Mouse (Mus musculus): Measurements from ENCODE around the gene Ccnt2.
"Not testable (repeated sequence)": the region's sequence is repeated elsewhere in the genome, so short reads cannot be mapped to it uniquely, and the experiment has no call there.

Ccnt2 gene

DNA sequence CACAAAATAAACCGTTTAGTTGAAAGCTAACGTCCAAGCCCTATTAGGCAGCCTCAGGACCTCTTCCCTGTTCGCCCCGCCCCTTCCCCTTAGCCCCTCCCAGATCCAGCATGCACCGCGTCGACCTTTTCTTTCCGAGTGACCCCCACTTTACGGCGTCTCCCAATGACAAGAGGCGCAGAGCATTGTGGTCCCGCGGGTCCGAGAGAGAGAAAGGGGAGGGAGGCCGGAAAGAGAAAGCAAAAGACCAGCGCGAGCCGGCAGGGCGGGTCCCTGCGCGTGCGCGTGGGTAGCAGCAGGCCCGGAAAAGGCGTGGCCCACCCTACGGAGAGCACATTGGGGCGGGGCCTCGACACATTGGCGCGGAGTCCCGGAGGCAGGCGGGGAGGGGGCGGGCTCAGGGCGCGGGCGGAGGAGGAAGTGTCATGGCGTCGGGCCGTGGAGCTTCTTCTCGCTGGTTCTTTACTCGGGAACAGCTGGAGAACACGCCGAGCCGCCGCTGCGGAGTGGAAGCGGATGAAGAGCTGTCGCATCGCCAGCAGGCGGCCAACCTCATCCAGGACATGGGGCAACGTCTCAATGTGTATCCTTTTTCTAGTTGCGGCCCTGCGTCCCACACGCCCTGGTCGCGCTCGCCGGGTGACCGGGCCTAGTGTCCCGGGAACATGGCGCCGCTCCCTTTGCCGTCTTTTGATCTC lies at the start of gene Ccnt2:
Gene Ccnt2, plus strand, starts transcription at position 362 of the 698 bp plus-strand sequence.
- DNase-seq, result peak; percentile 99 to 100

DNA sequence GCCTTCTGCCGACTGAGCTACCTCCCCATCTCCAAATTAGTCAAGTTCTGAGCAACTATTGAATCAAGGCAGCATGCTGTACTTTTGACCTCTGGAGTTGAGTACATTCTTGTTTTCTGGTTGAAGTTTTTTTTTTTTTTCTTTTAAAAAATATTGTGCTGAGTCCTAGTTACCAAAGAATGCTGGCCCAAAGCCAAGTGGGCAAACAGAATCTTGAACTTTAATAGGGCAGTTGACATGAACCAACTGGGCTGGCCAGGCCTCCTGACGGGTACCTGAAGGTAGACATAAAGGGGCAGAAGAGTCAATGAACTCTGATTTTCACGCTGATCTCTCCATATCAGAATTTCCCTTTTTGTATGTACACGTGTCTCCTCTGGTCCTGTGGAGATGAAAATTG lies 44.9 kb upstream of the Ccnt2 start, which contains the start of gene Acmsd:
Gene Acmsd, plus strand, starts transcription at position 318 of the 400 bp plus-strand sequence.
- peak; percentile 86 to 90 for DNase-seq

GRCm38 (mm10) chr1:127731086-127731485 lies 42.9 kb upstream of the Ccnt2 start:
- DNase-seq, result peak in 1 of 2 experiments; percentile 22

GRCm38 (mm10) chr1:127732435-127732834 lies 41.5 kb upstream of the Ccnt2 start:
- peak; percentile 61 to 74 for DNase-seq

GRCm38 (mm10) chr1:127732841-127733240 lies 41.1 kb upstream of the Ccnt2 start:
- DNase-seq, result peak in 1 of 2 experiments; percentile 54

DNA sequence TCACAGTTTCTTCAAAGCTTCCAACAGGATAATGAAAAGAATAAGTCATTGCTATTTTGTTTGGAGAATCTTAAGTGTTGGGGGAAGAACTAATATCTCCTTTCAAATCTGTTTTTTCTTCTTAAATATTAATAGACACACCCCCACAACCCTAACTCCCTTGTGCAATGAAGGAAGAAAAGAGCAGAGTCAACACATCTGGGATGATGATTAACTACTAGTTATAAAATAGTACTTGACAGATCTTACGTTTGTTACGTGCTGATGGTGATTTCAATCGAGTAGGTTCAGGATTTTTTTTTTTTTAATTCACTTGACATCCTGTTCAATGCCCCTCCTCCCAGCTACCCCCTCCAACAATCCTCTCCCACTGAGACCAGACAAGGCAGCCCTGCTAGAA lies 38.6 kb upstream of the Ccnt2 start:
- peak; percentile 39 to 73 for DNase-seq

GRCm38 (mm10) chr1:127750401-127751102 lies 23.4 kb upstream of the Ccnt2 start:
- no peak for DNase-seq

GRCm38 (mm10) chr1:127755806-127756205 lies 18.2 kb upstream of the Ccnt2 start:
- no peak for DNase-seq

DNA sequence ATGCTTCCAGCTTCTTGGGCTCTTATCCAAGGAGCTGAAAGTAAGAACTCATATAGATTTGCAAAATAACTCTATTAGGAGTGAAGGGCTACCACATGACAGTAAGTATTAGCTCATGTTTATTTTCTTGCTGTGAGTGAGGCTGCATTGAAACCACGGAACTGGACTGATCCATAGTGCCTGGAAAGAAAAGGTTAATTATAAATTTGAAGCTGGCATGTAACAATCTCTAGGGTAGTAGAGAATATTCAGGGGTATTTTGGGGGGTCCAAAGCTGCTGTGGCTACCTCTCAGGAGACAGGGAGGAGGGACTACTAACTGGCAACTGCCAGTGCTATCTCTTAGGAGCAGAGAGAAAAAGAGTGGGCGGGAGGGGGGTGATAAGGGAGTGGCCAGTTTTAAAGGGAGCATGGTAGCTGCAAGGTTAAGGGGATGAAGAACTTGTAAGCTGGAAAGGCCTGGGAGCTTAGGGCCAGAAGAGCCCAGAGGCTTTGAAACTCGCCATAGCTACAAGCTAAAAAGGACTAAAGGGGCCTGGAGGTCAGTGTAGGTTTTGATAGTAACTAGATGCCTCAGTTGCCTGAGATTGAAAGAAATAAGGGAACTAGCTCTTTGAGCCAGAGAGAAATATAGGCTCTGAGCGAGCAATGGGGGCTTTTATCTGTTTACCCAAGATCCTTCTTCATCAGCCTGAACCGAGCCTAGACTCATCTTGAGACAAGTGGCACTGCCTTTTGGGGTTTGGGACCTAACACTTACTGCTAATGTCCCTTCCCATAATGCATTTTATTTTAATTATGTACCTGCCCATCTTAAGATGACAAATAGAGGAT lies 17.4 kb upstream of the Ccnt2 start:
- no peak for DNase-seq

- DNase-seq, result not testable (repeated sequence)
Measured at GRCm38 (mm10) chr1:127757164-127757545, 16.8 kb upstream of the Ccnt2 start.

DNA sequence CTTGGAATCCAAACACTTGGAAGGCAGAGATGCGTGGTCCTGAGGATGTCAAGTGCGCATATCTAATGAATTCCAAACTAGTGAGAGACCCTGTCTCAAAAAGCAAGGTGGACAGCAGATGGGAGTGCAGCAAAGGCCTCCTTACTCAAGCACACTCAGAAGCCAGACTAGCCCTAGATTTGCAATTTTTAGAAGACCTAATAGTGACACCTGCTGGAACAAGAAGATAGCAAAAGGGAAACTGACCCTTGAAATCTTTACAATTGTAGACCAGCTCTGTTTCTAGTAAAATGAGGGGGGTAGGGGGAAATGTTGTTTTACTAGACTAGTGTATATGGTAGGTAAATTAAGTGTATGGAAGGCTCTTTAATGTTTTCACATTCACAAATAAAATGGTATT lies 8.5 kb upstream of the Ccnt2 start:
- DNase-seq, result no peak

DNA sequence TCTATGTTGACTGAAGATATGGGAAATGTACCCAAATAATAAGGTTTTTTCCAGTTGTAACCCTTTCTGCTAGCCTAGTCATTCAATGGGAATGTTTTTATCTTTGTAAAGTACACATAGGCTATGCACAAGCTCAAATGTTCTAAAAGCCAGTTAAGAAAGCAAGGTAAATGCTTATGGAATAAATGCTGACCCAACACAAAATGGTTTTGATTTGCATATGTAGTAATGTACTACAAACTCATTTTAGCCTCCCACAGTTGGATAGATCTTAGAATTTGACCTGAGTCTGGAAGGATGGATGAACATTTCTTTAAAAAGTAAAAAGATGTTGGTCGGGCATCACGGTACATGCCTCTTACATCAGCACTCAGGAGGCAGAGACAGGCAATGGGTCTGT lies 7.2 kb upstream of the Ccnt2 start:
- DNase-seq, result no peak

DNA sequence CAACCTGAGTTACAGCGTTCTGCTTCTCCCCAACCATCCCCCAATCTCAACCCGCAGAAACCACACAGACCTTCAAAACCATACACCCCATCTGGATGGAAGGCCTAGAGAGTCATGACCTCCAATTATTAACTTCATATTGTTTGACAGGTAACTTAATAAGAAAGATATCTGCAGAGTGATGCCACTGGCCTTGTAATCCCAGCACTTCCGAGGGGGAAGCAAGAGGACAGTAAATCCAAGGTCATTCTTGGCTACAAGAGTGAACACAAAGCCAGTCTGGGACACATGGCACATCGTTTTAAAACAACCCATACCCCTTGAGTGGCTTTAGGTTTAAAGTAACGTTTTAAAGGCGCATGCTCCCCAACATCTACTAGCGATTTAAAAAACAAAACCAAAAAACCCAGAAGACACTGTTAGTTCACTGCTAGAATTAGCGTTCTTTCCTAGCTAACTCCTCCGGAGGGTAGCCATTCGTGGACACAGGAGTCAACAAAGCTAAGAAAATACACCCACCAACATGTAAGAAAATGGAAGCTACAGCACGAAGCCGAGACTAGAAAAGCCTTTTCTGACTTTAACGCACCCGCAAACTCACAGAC lies 664 bp upstream of the Ccnt2 start:
- DNase-seq, result peak in 1 of 2 experiments; percentile 5

- DNase-seq, result peak; percentile 57 to 64
Measured at GRCm38 (mm10) chr1:127774501-127774880, 527 bp downstream of the Ccnt2 start.

DNA sequence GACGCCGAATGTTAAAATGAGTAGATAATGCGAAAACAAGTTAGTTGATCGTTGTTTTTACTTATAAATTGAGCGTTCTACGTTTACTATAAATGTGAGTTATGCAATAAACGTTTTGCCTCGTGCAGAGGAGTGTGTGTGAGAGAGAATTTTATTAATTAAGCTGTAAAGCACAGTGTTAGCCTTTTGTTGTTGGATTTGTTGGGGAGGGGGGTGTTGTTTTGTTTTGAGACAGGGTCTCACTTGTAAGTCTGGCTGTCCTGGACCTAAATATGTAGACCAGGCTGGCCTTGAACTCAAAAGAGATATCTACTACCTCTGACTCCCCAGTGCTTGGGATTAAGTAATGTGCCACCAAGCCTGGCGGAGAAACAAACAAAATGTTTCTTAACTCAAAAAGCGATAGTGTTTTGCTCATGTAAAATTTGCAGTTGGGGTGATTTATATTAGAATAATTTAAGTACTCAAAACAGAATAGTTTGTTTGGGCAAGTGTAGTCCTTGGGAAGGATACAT lies 1.3 kb downstream of the Ccnt2 start:
- no peak for DNase-seq

GRCm38 (mm10) chr1:127776246-127776645 lies 2.3 kb downstream of the Ccnt2 start:
- no peak for DNase-seq

DNA sequence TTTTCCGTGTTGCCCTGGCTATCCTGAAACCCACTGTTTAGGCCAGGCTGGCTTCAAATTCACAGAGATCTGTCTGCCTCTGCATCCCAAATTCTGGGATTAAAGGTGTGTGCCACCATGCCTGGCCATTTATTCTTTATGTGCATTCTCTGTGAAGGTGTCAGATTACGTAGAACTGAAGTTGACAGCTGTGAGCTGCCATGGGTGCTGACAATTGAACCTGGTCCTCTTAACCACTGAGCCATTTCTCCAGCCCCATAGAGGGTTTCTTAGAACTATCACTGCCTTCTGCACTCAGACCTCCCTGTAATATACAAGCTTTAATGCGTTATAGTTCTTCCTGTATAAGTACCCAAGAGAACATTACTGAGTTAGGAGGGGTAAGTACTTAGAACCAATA lies 4.6 kb downstream of the Ccnt2 start:
- no peak for DNase-seq

DNA sequence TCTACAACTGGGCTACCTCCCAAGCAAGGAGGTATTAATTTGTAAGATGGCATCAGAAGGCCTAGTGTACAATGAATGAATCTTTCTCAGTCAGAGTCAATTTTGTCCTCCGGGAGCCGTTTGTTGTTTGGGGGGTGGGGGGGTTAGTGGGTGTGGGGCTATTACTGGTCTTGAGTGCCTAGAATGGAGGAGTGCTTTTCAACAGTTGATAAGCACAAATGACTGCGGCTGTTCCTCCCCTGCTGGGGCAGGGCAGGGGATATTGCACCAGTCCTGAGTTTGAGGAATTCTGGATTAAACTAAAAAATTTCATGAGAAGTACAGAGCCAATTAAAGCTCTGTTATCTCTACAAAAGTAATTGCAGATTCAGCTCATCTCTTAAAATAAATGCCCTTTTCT lies 6.2 kb downstream of the Ccnt2 start:
- DNase-seq, result no peak

DNA sequence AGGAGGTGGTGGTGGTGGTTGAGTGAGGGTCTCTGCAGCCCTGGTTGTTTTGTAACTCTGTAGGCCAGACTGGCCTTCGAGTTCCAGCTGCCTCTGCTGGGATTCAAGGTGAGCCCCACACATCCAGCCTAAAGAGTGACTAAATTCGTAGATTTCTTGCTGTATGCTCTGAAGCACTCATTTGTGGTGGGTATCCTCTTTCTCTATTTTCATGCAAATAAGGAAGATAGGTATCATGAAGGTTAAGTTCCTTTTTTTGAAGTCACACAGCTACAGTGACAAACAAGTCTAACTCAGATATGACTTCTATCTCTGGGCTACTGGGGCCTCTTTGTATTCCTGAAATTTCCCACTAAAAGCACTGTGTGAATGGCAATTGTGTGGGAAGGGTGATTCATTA lies 6.9 kb downstream of the Ccnt2 start:
- no peak for DNase-seq

GRCm38 (mm10) chr1:127783862-127784261 lies 9.9 kb downstream of the Ccnt2 start:
- no peak for DNase-seq

DNA sequence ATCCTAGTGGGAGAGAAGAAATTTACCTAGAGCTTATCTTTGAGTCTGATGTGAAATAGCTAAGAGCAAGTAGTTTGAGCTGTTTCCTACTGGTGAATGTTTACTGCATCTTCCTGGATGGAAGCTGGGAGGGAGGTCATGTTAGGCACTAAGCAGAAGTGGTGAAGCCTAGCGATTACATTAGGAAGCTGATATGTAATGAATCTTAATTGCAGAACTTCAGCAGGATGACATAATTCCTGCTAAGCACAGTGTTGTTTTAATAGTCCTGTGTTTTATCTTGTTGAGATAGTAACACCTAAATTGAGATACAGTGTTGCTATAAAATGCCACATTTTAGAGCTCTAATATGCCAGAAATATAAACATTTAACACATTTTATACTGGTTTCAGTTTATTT lies 11.9 kb downstream of the Ccnt2 start:
- no peak for DNase-seq

GRCm38 (mm10) chr1:127788943-127789342 lies 15.0 kb downstream of the Ccnt2 start:
- no peak for DNase-seq

DNA sequence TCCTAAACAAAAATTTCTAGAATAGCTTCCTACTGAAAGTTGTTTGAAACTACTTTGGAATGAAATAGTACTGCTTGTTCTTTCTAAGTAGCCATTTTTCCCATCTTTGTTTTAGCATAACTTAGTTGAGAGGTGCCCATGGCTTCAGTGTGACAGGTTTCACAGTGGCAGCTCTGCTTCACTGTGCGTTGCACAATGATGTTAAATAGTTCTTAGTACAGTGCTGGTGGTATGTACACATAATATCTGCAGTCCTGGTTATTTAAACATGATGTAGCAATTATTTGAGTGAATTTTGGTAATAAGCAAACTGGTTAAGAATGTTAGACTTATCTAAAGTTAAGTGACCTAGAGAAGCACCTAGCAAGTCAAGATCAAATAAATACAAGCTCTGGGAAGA lies 19.5 kb downstream of the Ccnt2 start:
- no peak for DNase-seq

Measured in kidney, adult 8-10 months (tissue).